Mouse (Mus musculus): ENCODE results near the gene Enpp7. TPM values are rescaled to one million over a fixed set of nuclear protein-coding genes. Genes with fewer than 3 reads are reported as not detected.

The Enpp7 gene
- not detected in 2 replicates for polyA plus RNA-seq (2016; fragmentation: Nextera tagmentation; extraction: Ambion mirVana)

- Histone ChIP-seq H3K9me3 (replicated peaks) (no peaks in the 10 kb centered on the region), H3K27ac (no peak within 1 kb of the TSS), H3K36me3 (no peaks in the 10 kb centered on the region), H3K9ac (no peak within 1 kb of the TSS), H3K4me3 (no peak within 1 kb of the TSS), H3K27me3 (0 out of 2 replicates have a peak, but pooled peaks cover 4% of the 10 kb centered on the region), H3K4me2 (replicated peaks) (no peak within 1 kb of the TSS), H3K4me1 (peaks cover 5% of the 10 kb centered on the region)
- ATAC-seq (ENCODE audit: low FRiP score): no peak
- 92% methylated on average over 10 of the region's 10 CpGs for WGBS
These were observed at the start of gene Enpp7 for GRCm38 (mm10) chr11:118987999-118988398. TSS of gene Enpp7 (plus strand) at chr11:118988188.

GRCm38 (mm10) chr11:118939731-118940130, 48.3 kb upstream of the Enpp7 start:
- no peak overlapping the region for H3K27ac ChIP-seq
- no peaks in the 10 kb centered on the region for H3K36me3 ChIP-seq
- WGBS: 89% methylated on average over 4 of the region's 4 CpGs

GRCm38 (mm10) chr11:118940539-118940938, 47.4 kb upstream of the Enpp7 start:
- H3K9me3 ChIP-seq (replicated peaks): no peaks in the 10 kb centered on the region
- WGBS: 61% methylated on average over 11 of the region's 11 CpGs
- H3K27ac ChIP-seq: no peak overlapping the region

More at GRCm38 (mm10) chr11:118939731-118940130, 48.3 kb upstream of the Enpp7 start:
- Histone ChIP-seq H3K9ac (no peak overlapping the region), H3K4me3 (no peak overlapping the region), H3K4me1 (peaks cover 12% of the 10 kb centered on the region; the same call in 1 of the 2 replicates), H3K27me3 (no peaks in the 10 kb centered on the region), H3K9me3 (replicated peaks) (no peaks in the 10 kb centered on the region), H3K4me2 (replicated peaks) (no peak overlapping the region)
- ATAC-seq (ENCODE audit: low FRiP score): no peak

GRCm38 (mm10) chr11:118941268-118941667, 46.7 kb upstream of the Enpp7 start:
- Histone ChIP-seq H3K4me2 (replicated peaks) (no peak overlapping the region), H3K9ac (no peak overlapping the region), H3K27ac (no peak overlapping the region), H3K4me1 (peaks cover 6% of the 10 kb centered on the region; the same call in 1 of the 2 replicates), H3K27me3 (no peaks in the 10 kb centered on the region), H3K9me3 (replicated peaks) (no peaks in the 10 kb centered on the region), H3K36me3 (no peaks in the 10 kb centered on the region), H3K4me3 (no peak overlapping the region)
- ATAC-seq (ENCODE audit: low FRiP score): no peak
- WGBS: 36% methylated on average over 5 of the region's 5 CpGs

More at GRCm38 (mm10) chr11:118940539-118940938, 47.4 kb upstream of the Enpp7 start:
- Histone ChIP-seq H3K27me3 (no peaks in the 10 kb centered on the region), H3K4me2 (replicated peaks) (no peak overlapping the region), H3K4me1 (peaks cover 12% of the 10 kb centered on the region; the same call in 1 of the 2 replicates), H3K4me3 (no peak overlapping the region), H3K36me3 (no peaks in the 10 kb centered on the region), H3K9ac (no peak overlapping the region)
- ATAC-seq (ENCODE audit: low FRiP score): no peak

- Histone ChIP-seq H3K4me3 (no peak overlapping the region), H3K4me1 (peaks cover 8% of the 10 kb centered on the region; the same call in 1 of the 2 replicates), H3K9ac (no peak overlapping the region), H3K36me3 (no peaks in the 10 kb centered on the region), H3K9me3 (replicated peaks) (no peaks in the 10 kb centered on the region), H3K27me3 (0 out of 2 replicates have a peak, but pooled peaks cover 4% of the 10 kb centered on the region), H3K27ac (no peak overlapping the region), H3K4me2 (replicated peaks) (no peak overlapping the region)
- no peak for ATAC-seq (ENCODE audit: low FRiP score)
- 89% methylated on average over 8 of the region's 8 CpGs for WGBS
These were observed 42.1 kb upstream of the Enpp7 start for GRCm38 (mm10) chr11:118945868-118946267.

GRCm38 (mm10) chr11:118955016-118955415, 33.0 kb upstream of the Enpp7 start:
- Histone ChIP-seq H3K4me1 (peaks cover 41% of the 10 kb centered on the region), H3K9ac (no peak overlapping the region), H3K9me3 (replicated peaks) (no peaks in the 10 kb centered on the region), H3K36me3 (no peaks in the 10 kb centered on the region), H3K27me3 (peaks cover 4% of the 10 kb centered on the region; the same call in 1 of the 2 replicates), H3K4me2 (replicated peaks) (no peak overlapping the region), H3K4me3 (no peak overlapping the region), H3K27ac (peak overlapping the region; percentile 55; the same call in 1 of the 2 replicates)
- 37% methylated on average over 6 of the region's 6 CpGs for WGBS
- no peak for ATAC-seq (ENCODE audit: low FRiP score)

- Histone ChIP-seq H3K4me1 (peaks cover 48% of the 10 kb centered on the region), H3K36me3 (no peaks in the 10 kb centered on the region), H3K27ac (peak overlapping the region; percentile 52), H3K9ac (no peak overlapping the region), H3K9me3 (replicated peaks) (no peaks in the 10 kb centered on the region), H3K4me3 (no peak overlapping the region), H3K27me3 (no peaks in the 10 kb centered on the region), H3K4me2 (replicated peaks) (no peak overlapping the region)
- peak; percentile 45; the same call in 1 of the 2 replicates for ATAC-seq (ENCODE audit: low FRiP score)
- 57% methylated on average over 14 of the region's 14 CpGs for WGBS
These were observed 30.9 kb upstream of the Enpp7 start for GRCm38 (mm10) chr11:118957070-118957471.

- peak; percentile 32 for ATAC-seq (ENCODE audit: low FRiP score)
- 61% methylated on average over 3 of the region's 3 CpGs for WGBS
- Histone ChIP-seq H3K27ac (no peak overlapping the region), H3K27me3 (no peaks in the 10 kb centered on the region), H3K4me3 (no peak overlapping the region), H3K4me2 (replicated peaks) (no peak overlapping the region), H3K9ac (no peak overlapping the region), H3K4me1 (peaks cover 36% of the 10 kb centered on the region), H3K9me3 (replicated peaks) (no peaks in the 10 kb centered on the region), H3K36me3 (no peaks in the 10 kb centered on the region)
These were observed 27.3 kb upstream of the Enpp7 start for GRCm38 (mm10) chr11:118960649-118961048.

- Histone ChIP-seq H3K9ac (no peak overlapping the region), H3K4me2 (replicated peaks) (no peak overlapping the region), H3K9me3 (replicated peaks) (no peaks in the 10 kb centered on the region), H3K4me1 (peaks cover 21% of the 10 kb centered on the region), H3K4me3 (no peak overlapping the region), H3K27me3 (no peaks in the 10 kb centered on the region; the same call in 1 of the 2 replicates), H3K27ac (no peak overlapping the region), H3K36me3 (no peaks in the 10 kb centered on the region)
- no peak for ATAC-seq (ENCODE audit: low FRiP score)
- 56% methylated on average over 4 of the region's 4 CpGs for WGBS
These were observed 25.5 kb upstream of the Enpp7 start for GRCm38 (mm10) chr11:118962478-118962877.

- WGBS: 82% methylated on average over 5 of the region's 5 CpGs
- Histone ChIP-seq H3K4me3 (no peak overlapping the region), H3K9ac (no peak overlapping the region), H3K27me3 (no peaks in the 10 kb centered on the region; the same call in 1 of the 2 replicates), H3K4me1 (peaks cover 16% of the 10 kb centered on the region), H3K4me2 (replicated peaks) (no peak overlapping the region), H3K27ac (no peak overlapping the region), H3K36me3 (no peaks in the 10 kb centered on the region), H3K9me3 (replicated peaks) (no peaks in the 10 kb centered on the region)
- no peak for ATAC-seq (ENCODE audit: low FRiP score)
These were observed 24.1 kb upstream of the Enpp7 start for GRCm38 (mm10) chr11:118963926-118964325.

- no peaks in the 10 kb centered on the region; the same call in 1 of the 2 replicates for H3K27me3 ChIP-seq
- ATAC-seq (ENCODE audit: low FRiP score): no peak
- H3K4me2 ChIP-seq (replicated peaks): no peak overlapping the region
- H3K4me3 ChIP-seq: no peak overlapping the region
- no peaks in the 10 kb centered on the region for H3K9me3 ChIP-seq (replicated peaks)
- no peak overlapping the region for H3K9ac ChIP-seq
- WGBS: 56% methylated on average over 7 of the region's 7 CpGs
- no peaks in the 10 kb centered on the region for H3K36me3 ChIP-seq
- H3K27ac ChIP-seq: no peak overlapping the region
- H3K4me1 ChIP-seq: peaks cover 16% of the 10 kb centered on the region
These were observed 22.9 kb upstream of the Enpp7 start for GRCm38 (mm10) chr11:118965078-118965477.

GRCm38 (mm10) chr11:118971470-118972034, 16.4 kb upstream of the Enpp7 start:
- Histone ChIP-seq H3K27ac (no peak overlapping the region), H3K9me3 (replicated peaks) (no peaks in the 10 kb centered on the region), H3K36me3 (no peaks in the 10 kb centered on the region), H3K27me3 (peaks cover 5% of the 10 kb centered on the region), H3K4me2 (replicated peaks) (no peak overlapping the region), H3K4me1 (peaks cover 20% of the 10 kb centered on the region), H3K4me3 (no peak overlapping the region), H3K9ac (no peak overlapping the region)
- no peak for ATAC-seq (ENCODE audit: low FRiP score)
- 39% methylated on average over 20 of the region's 20 CpGs for WGBS
